Mouse (Mus musculus) C2C12 (cell line): ENCODE results near the gene Lmntd1. TPM values are rescaled to one million over a fixed set of nuclear protein-coding genes. Genes with fewer than 3 reads are reported as not detected.

Experiments
- H3K27me3 ChIP-seq: one replicate; pipeline ENCODE4 v1.6.1; 2011; ENCODE audit not compliant: control insufficient read depth, insufficient read depth, insufficient read length
- H3K36me3 ChIP-seq: one replicate; pipeline ENCODE4 v1.6.1; 2011; ENCODE audit not compliant: control insufficient read depth, insufficient read depth
- H3K4me3 ChIP-seq: one replicate; pipeline ENCODE4 v1.5.1; 2011; ENCODE audit warnings: mild to moderate bottlenecking, control low read depth; ENCODE audit not compliant: poor library complexity, insufficient read depth, severe bottlenecking
- H3K79me2 ChIP-seq: one replicate; pipeline ENCODE4 v1.6.1; 2011; ENCODE audit not compliant: control insufficient read depth, insufficient read depth
- H3K79me3 ChIP-seq: one replicate; pipeline ENCODE4 v1.6.1; 2011; ENCODE audit warnings: low read depth, control low read depth
- H3ac ChIP-seq: one replicate; pipeline ENCODE3; 2011; ENCODE audit warnings: low read depth; ENCODE audit not compliant: control insufficient read depth, insufficient read length
- CEBPB ChIP-seq: IDR thresholded peaks from one replicate; pipeline ENCODE4 v1.6.1; 2011; ENCODE audit warnings: low read depth, mild to moderate bottlenecking, control low read depth, moderate library complexity
- CTCF ChIP-seq: IDR thresholded peaks from one replicate; pipeline ENCODE4 v1.5.1; 2011; ENCODE audit not compliant: control insufficient read depth, insufficient read depth, insufficient read length
- FOSL1 ChIP-seq: IDR thresholded peaks from one replicate; pipeline ENCODE4 v1.8.0; 2011; ENCODE audit warnings: mild to moderate bottlenecking, low read length; ENCODE audit not compliant: poor library complexity, insufficient read depth, severe bottlenecking
- MAX ChIP-seq: IDR thresholded peaks from one replicate; pipeline ENCODE4 v1.6.1; 2011; ENCODE audit warnings: mild to moderate bottlenecking, control low read depth
- MYOD1 ChIP-seq: IDR thresholded peaks from one replicate; pipeline ENCODE4 v1.6.1; 2011; ENCODE audit warnings: low read depth; ENCODE audit not compliant: control insufficient read depth, insufficient read length
- MYOG ChIP-seq: IDR thresholded peaks from one replicate; pipeline ENCODE4 v1.6.1; 2011; ENCODE audit not compliant: control insufficient read depth, insufficient read length; ENCODE audit errors: extremely low read depth
- USF1 ChIP-seq: IDR thresholded peaks from one replicate; pipeline ENCODE4 v1.6.1; 2011; ENCODE audit warnings: low read depth, mild to moderate bottlenecking, control low read depth, moderate library complexity
- polyA plus RNA-seq: library from polyadenylated mRNA; unstranded; fragments of >200 nt; fragmentation: generic; extraction: Trizol; gene quantifications from one replicate; pipeline ENCODE4 v1.2.1, GENCODE M21; 2012; ENCODE audit warnings: missing spikeins

Gene Lmntd1
- polyA plus RNA-seq, 1 experiment: not detected

- Histone ChIP-seq H3K27me3 (peaks cover 8% of the 10 kb centered on the region), H3ac (no peak overlapping the region), H3K4me3 (no peak overlapping the region), H3K79me2 (no peaks in the 10 kb centered on the region), H3K79me3 (no peaks in the 10 kb centered on the region), H3K36me3 (no peaks in the 10 kb centered on the region)
- no peak for TF ChIP-seq USF1
- TF ChIP-seq MYOG: no peak
- no peak for TF ChIP-seq CTCF
- TF ChIP-seq MAX: no peak
Observed at GRCm38 (mm10) chr6:145471638-145472247, 142.4 kb downstream of the Lmntd1 start.

- no peak overlapping the region for H3K4me3 ChIP-seq
- no peaks in the 10 kb centered on the region for H3K79me3 ChIP-seq
- no peaks in the 10 kb centered on the region for H3K79me2 ChIP-seq
- H3K36me3 ChIP-seq: no peaks in the 10 kb centered on the region
- peaks cover 8% of the 10 kb centered on the region for H3K27me3 ChIP-seq
- H3ac ChIP-seq: no peak overlapping the region
- no peak for TF ChIP-seq CEBPB
Observed at GRCm38 (mm10) chr6:145469260-145469943, 144.7 kb downstream of the Lmntd1 start.

DNA sequence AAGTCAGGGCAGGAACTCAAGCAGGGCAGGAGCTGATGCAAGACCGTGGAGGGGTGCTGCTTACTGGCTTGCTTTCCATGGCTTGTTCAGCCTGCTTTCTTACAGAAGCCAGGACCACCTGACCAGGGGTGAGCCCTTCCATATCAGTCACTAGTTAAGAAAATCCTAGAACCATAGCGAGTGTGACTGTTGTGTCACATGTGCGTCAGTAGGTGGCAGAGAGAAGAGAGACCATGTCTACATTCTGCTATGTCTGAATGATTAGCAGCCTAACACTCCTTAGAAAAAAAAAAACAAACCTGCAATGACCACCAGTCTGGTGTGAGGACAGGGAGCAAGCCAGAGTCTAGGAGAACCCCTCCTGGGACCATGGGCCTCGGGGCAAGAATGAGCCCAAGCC lies 150.1 kb downstream of the Lmntd1 start:
- no peak overlapping the region for H3K4me3 ChIP-seq
- H3K79me2 ChIP-seq: no peaks in the 10 kb centered on the region
- TF ChIP-seq CTCF (no peak), MAX (no peak), USF1 (no peak), FOSL1 (no peak), MYOD1 (no peak), CEBPB (no peak), MYOG (no peak)
- no peaks in the 10 kb centered on the region for H3K27me3 ChIP-seq
- no peak overlapping the region for H3ac ChIP-seq
- H3K36me3 ChIP-seq: no peaks in the 10 kb centered on the region
- H3K79me3 ChIP-seq: no peaks in the 10 kb centered on the region

GRCm38 (mm10) chr6:145462677-145463245 lies 151.4 kb downstream of the Lmntd1 start:
- Histone ChIP-seq H3K27me3 (no peaks in the 10 kb centered on the region), H3K4me3 (no peak overlapping the region), H3K36me3 (no peaks in the 10 kb centered on the region), H3K79me2 (no peaks in the 10 kb centered on the region), H3K79me3 (no peaks in the 10 kb centered on the region), H3ac (no peak overlapping the region)
- TF ChIP-seq MYOG: no peak
- no peak for TF ChIP-seq CEBPB

DNA sequence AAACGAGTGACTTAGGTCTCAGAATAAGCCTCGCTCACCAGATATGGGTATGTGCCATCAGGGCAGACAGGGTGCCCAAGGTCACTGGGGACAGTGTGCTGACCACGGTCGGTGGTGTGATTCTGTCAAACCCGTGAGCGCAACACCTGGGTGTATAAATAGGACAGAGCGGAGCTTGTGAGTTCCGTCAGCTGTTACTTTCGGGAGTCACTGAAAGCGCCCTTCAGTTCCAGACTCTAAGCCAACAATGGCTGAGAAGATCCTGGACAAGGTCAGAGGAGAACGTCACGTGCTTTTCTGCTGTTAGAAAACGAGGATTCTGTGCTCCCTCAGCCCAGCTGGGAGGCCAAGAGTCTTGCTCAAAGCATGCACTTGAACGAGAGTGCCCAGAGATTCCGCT lies 157.1 kb downstream of the Lmntd1 start:
- H3ac ChIP-seq: no peak overlapping the region
- TF ChIP-seq MYOD1 (no peak), CEBPB (no peak), USF1 (no peak), CTCF (no peak), MAX (no peak), FOSL1 (no peak), MYOG (no peak)
- H3K79me3 ChIP-seq: no peaks in the 10 kb centered on the region
- H3K4me3 ChIP-seq: no peak overlapping the region
- H3K79me2 ChIP-seq: no peaks in the 10 kb centered on the region
- H3K36me3 ChIP-seq: no peaks in the 10 kb centered on the region
- peaks cover 8% of the 10 kb centered on the region for H3K27me3 ChIP-seq

GRCm38 (mm10) chr6:145450628-145451403 lies 163.3 kb downstream of the Lmntd1 start:
- H3K4me3 ChIP-seq: no peak overlapping the region
- H3K79me3 ChIP-seq: no peaks in the 10 kb centered on the region
- no peaks in the 10 kb centered on the region for H3K27me3 ChIP-seq
- H3K79me2 ChIP-seq: no peaks in the 10 kb centered on the region
- no peak for TF ChIP-seq CTCF
- TF ChIP-seq MYOD1: no peak
- no peak for TF ChIP-seq MAX
- no peaks in the 10 kb centered on the region for H3K36me3 ChIP-seq
- H3ac ChIP-seq: no peak overlapping the region
